Mouse (Mus musculus) limb, embryonic 11.5 days (tissue): ENCODE results near the gene Ubac2. TPM values are rescaled to one million over a fixed set of nuclear protein-coding genes. Genes with fewer than 3 reads are reported as not detected.
A peak's percentile ranks its signal among the peaks of the same experiment; 100 is the strongest.

Experiments used
- ATAC-seq: fragments of 200-750 bp; cut with Nextera tagmentation; 2 replicates; pipeline ENCODE4 v1.8.0; 2017; ENCODE audit warnings: low read depth; ENCODE audit not compliant: insufficient number of reproducible peaks, low FRiP score, low TSS enrichment
- DNase-seq: peaks from one replicate; pipeline ENCODE4 v3.0.0-alpha.2; 2015; ENCODE audit warnings: low spot score
- H3K27ac ChIP-seq: fragments of 300-500 bp; sonication (generic); replicated peaks from 2 replicates; pipeline ENCODE4 v1.5.1; 2014; ENCODE audit warnings: low read depth, mild to moderate bottlenecking, low read length
- H3K27me3 ChIP-seq: fragments of 300-500 bp; sonication (generic); 2 replicates; pipeline ENCODE4 v1.6.1; 2014; ENCODE audit warnings: mild to moderate bottlenecking, low read length, mixed read lengths; ENCODE audit not compliant: control insufficient read depth, insufficient read depth
- H3K36me3 ChIP-seq: fragments of 300-500 bp; sonication (generic); 2 replicates; pipeline ENCODE4 v1.6.1; 2014; ENCODE audit warnings: mild to moderate bottlenecking, low read length, moderate library complexity, mixed read lengths; ENCODE audit not compliant: control insufficient read depth, insufficient read depth
- H3K4me1 ChIP-seq: fragments of 300-500 bp; sonication (generic); 2 replicates; pipeline ENCODE4 v1.6.1; 2014; ENCODE audit warnings: low read length, mixed read lengths; ENCODE audit not compliant: control insufficient read depth, insufficient read depth
- H3K4me2 ChIP-seq: fragments of 300-500 bp; sonication (generic); 2 replicates; pipeline ENCODE4 v1.6.1; 2014; ENCODE audit warnings: low read depth, mild to moderate bottlenecking, moderate library complexity; ENCODE audit not compliant: severe bottlenecking
- H3K4me3 ChIP-seq: fragments of 300-500 bp; sonication (generic); 2 replicates; pipeline ENCODE4 v1.5.1; 2014; ENCODE audit warnings: low read depth, low read length
- H3K9ac ChIP-seq: fragments of 300-500 bp; sonication (generic); 2 replicates; pipeline ENCODE4 v1.6.1; 2014; ENCODE audit warnings: mild to moderate bottlenecking, low read length
- H3K9me3 ChIP-seq: fragments of 300-500 bp; sonication (generic); 2 replicates; pipeline ENCODE4 v1.6.1; 2016; ENCODE audit warnings: low read length; ENCODE audit not compliant: control insufficient read depth
- WGBS: fragments of 180-500 bp; shearing (Covaris S2); extraction: QIAGEN DNeasy Blood & Tissue Kit; methylation state at CpG from one replicate; pipeline ENCODE4 v1.1.7; 2014; 5-methylcytosine and 5-hydroxymethylcytosine counted together
- polyA plus RNA-seq: library from polyadenylated mRNA; unstranded; fragments of >200 nt; fragmentation: Nextera tagmentation; extraction: Ambion mirVana; gene quantifications from 2 replicates; pipeline ENCODE4 v1.2.1, GENCODE M21; 2014

Gene Ubac2
- polyA plus RNA-seq, 1 experiment from 2014 or later = 75.4 TPM

GRCm38 (mm10) chr14:122008261-122008660 lies 129.8 kb downstream of the Ubac2 start:
- H3K9me3 ChIP-seq = no peaks in the 10 kb centered on the region
- H3K27ac ChIP-seq = no peak overlapping the region
- DNase-seq = no peak
- no peaks in the 10 kb centered on the region for H3K27me3 ChIP-seq
- 85% methylated on average over 4 of the region's 4 CpGs for WGBS
- H3K36me3 ChIP-seq = peaks cover 2% of the 10 kb centered on the region; the same call in 1 of the 2 replicates
- H3K9ac ChIP-seq = no peak overlapping the region
- H3K4me3 ChIP-seq = no peak overlapping the region
- H3K4me2 ChIP-seq = no peak overlapping the region
- peaks cover 3% of the 10 kb centered on the region; the same call in 1 of the 2 replicates for H3K4me1 ChIP-seq
- no peak for ATAC-seq

GRCm38 (mm10) chr14:122009502-122009901 lies 131.1 kb downstream of the Ubac2 start:
- DNase-seq (no peak), ATAC-seq (no peak)
- H3K9ac ChIP-seq = no peak overlapping the region
- no peaks in the 10 kb centered on the region for H3K27me3 ChIP-seq
- H3K27ac ChIP-seq = no peak overlapping the region
- WGBS = 93% methylated on average over 13 of the region's 13 CpGs
- no peaks in the 10 kb centered on the region for H3K9me3 ChIP-seq
- H3K36me3 ChIP-seq = peaks cover 2% of the 10 kb centered on the region; the same call in 1 of the 2 replicates
- H3K4me2 ChIP-seq = no peak overlapping the region
- H3K4me1 ChIP-seq = peaks cover 4% of the 10 kb centered on the region; the same call in 1 of the 2 replicates
- H3K4me3 ChIP-seq = no peak overlapping the region

GRCm38 (mm10) chr14:122010301-122010700 lies 131.9 kb downstream of the Ubac2 start:
- H3K9ac ChIP-seq = no peak overlapping the region
- ATAC-seq (no peak), DNase-seq (no peak)
- no peaks in the 10 kb centered on the region for H3K9me3 ChIP-seq
- peaks cover 4% of the 10 kb centered on the region; the same call in 1 of the 2 replicates for H3K4me1 ChIP-seq
- 86% methylated on average over 7 of the region's 7 CpGs for WGBS
- no peaks in the 10 kb centered on the region for H3K27me3 ChIP-seq
- no peak overlapping the region for H3K4me3 ChIP-seq
- no peak overlapping the region for H3K4me2 ChIP-seq
- peaks cover 2% of the 10 kb centered on the region; the same call in 1 of the 2 replicates for H3K36me3 ChIP-seq
- no peak overlapping the region for H3K27ac ChIP-seq

GRCm38 (mm10) chr14:122011768-122012167 lies 133.3 kb downstream of the Ubac2 start:
- 93% methylated on average over 8 of the region's 8 CpGs for WGBS
- ATAC-seq (no peak), DNase-seq (no peak)
- Histone ChIP-seq H3K9me3 (no peaks in the 10 kb centered on the region), H3K9ac (no peak overlapping the region), H3K4me3 (no peak overlapping the region), H3K4me2 (no peak overlapping the region), H3K4me1 (peaks cover 4% of the 10 kb centered on the region; the same call in 1 of the 2 replicates), H3K36me3 (peaks cover 2% of the 10 kb centered on the region; the same call in 1 of the 2 replicates), H3K27me3 (no peaks in the 10 kb centered on the region), H3K27ac (no peak overlapping the region)

- Histone ChIP-seq H3K4me1 (peaks cover 4% of the 10 kb centered on the region; the same call in 1 of the 2 replicates), H3K36me3 (peaks cover 2% of the 10 kb centered on the region; the same call in 1 of the 2 replicates), H3K9ac (no peak overlapping the region), H3K4me2 (no peak overlapping the region), H3K27ac (no peak overlapping the region), H3K9me3 (no peaks in the 10 kb centered on the region), H3K27me3 (no peaks in the 10 kb centered on the region), H3K4me3 (no peak overlapping the region)
- ATAC-seq (no peak), DNase-seq (no peak)
- 82% methylated on average over 5 of the region's 5 CpGs for WGBS
Observed at GRCm38 (mm10) chr14:122012193-122012592, 133.8 kb downstream of the Ubac2 start.

- no peak overlapping the region for H3K27ac ChIP-seq
Observed at GRCm38 (mm10) chr14:122012814-122013213, 134.4 kb downstream of the Ubac2 start.

GRCm38 (mm10) chr14:122013417-122013951 lies 135.1 kb downstream of the Ubac2 start:
- no peak overlapping the region for H3K27ac ChIP-seq
- H3K4me2 ChIP-seq = no peak overlapping the region
- H3K4me3 ChIP-seq = no peak overlapping the region
- DNase-seq (no peak), ATAC-seq (no peak)
- H3K9me3 ChIP-seq = no peaks in the 10 kb centered on the region
- H3K4me1 ChIP-seq = peaks cover 9% of the 10 kb centered on the region; the same call in 1 of the 2 replicates
- no peaks in the 10 kb centered on the region for H3K27me3 ChIP-seq
- peaks cover 2% of the 10 kb centered on the region; the same call in 1 of the 2 replicates for H3K36me3 ChIP-seq
- 80% methylated on average over 14 of the region's 14 CpGs for WGBS
- H3K9ac ChIP-seq = no peak overlapping the region

More at GRCm38 (mm10) chr14:122012814-122013213, 134.4 kb downstream of the Ubac2 start:
- DNase-seq (peak; percentile 29), ATAC-seq (peak; percentile 53; the same call in 1 of the 2 replicates)
- Histone ChIP-seq H3K9ac (no peak overlapping the region), H3K4me3 (no peak overlapping the region), H3K27me3 (no peaks in the 10 kb centered on the region), H3K4me2 (no peak overlapping the region), H3K4me1 (peaks cover 5% of the 10 kb centered on the region; the same call in 1 of the 2 replicates), H3K9me3 (no peaks in the 10 kb centered on the region), H3K36me3 (peaks cover 2% of the 10 kb centered on the region; the same call in 1 of the 2 replicates)
- 61% methylated on average over 13 of the region's 13 CpGs for WGBS

GRCm38 (mm10) chr14:122017958-122018357 lies 139.5 kb downstream of the Ubac2 start:
- Histone ChIP-seq H3K4me1 (peaks cover 7% of the 10 kb centered on the region; the same call in 1 of the 2 replicates), H3K9me3 (no peaks in the 10 kb centered on the region), H3K36me3 (no peaks in the 10 kb centered on the region; the same call in 1 of the 2 replicates), H3K4me2 (no peak overlapping the region), H3K9ac (no peak overlapping the region), H3K4me3 (no peak overlapping the region), H3K27me3 (no peaks in the 10 kb centered on the region), H3K27ac (no peak overlapping the region)
- 41% methylated on average over 2 of the region's 2 CpGs for WGBS
- DNase-seq (no peak), ATAC-seq (no peak)
